Mouse (Mus musculus): ENCODE measurements at regions not wholly inside any gene's neighbourhood (a gene's known extent, or its start where the extent isn't known, plus 50 kb on each side); places are given as distances from the start of the nearest gene placed in this dataset.

- POLR2A ChIA-PET, result no interaction called here
- CTCF ChIA-PET, result no interaction called here
Observed at GRCm38 (mm10) chr10:87284296-87284695, 209.2 kb downstream of the Ascl1 start.
